Mouse (Mus musculus): Measurements from ENCODE around the gene Syt14. TPM values are rescaled to one million over a fixed set of nuclear protein-coding genes. Genes with fewer than 3 reads are reported as not detected.

Syt14 gene
- polyA plus RNA-seq, 2 experiments, result 4.7 to 4.8 TPM

DNA sequence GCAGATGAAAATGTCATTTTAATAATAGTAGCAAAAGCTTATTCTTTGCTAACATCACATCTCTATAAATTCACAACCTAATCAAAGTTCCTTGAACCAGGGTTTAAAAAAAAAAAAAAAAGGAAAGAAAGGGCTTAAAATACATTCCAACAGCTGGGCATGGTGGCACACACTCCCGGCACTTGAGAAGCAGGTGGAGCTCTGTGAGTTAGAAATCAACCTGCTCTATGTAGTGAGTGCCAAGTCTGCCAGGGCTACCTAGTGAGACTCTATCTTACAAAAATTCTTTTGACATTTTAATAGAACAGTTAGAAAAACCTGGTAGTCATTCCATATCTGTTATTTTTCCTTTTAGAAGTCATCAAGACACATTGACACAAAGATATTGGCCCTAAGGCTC is 31.0 kb downstream of the Syt14 start:
- no peak for DNase-seq (ENCODE audit: low read depth in 3 of 3, low spot score in 3 of 3)
- H3K9me3 ChIP-seq (ENCODE audit: control insufficient read depth, low read length), result no peaks in the 10 kb centered on the region
- no peak overlapping the region for H3K4me2 ChIP-seq (ENCODE audit: low read depth)
- H3K27me3 ChIP-seq (ENCODE audit: control insufficient read depth, insufficient read depth, low read length), result no peaks in the 10 kb centered on the region
- H3K36me3 ChIP-seq (replicated peaks; ENCODE audit: control insufficient read depth, insufficient read depth, low read depth), result no peaks in the 10 kb centered on the region; the same call in 1 of the 2 replicates
- H3K4me3 ChIP-seq (ENCODE audit: insufficient read depth in 1 of 2, low read depth in 2 of 2, low read length in 2 of 2), result no peak overlapping the region
- no peak overlapping the region for H3K9ac ChIP-seq (replicated peaks)
- peaks cover 52 to 55% of the 10 kb centered on the region in 2 experiments for H3K4me1 ChIP-seq (replicated peaks; ENCODE audit: control insufficient read depth in 2 of 2, insufficient read depth in 2 of 2, low read length in 1 of 2)
- no peak for ATAC-seq (ENCODE audit: insufficient read depth)
- TF ChIP-seq EP300 (IDR thresholded peaks at IDR 0.05; ENCODE audit: low read depth) (no peak), CTCF (IDR thresholded peaks at IDR 0.05; ENCODE audit: low read depth) (no peak)
- H3K27ac ChIP-seq, result peak overlapping the region; percentile 58; the same call in 1 of the 2 replicates
- 76% methylated on average over 1 of the region's 1 CpGs for WGBS (ENCODE audit: insufficient replicate concordance)

- H3K27me3 ChIP-seq (ENCODE audit: control insufficient read depth, insufficient read depth, low read length), result no peaks in the 10 kb centered on the region
- WGBS (ENCODE audit: insufficient replicate concordance), result 79% methylated on average over 2 of the region's 2 CpGs
- H3K9ac ChIP-seq (replicated peaks), result peak overlapping the region; percentile 13; the same call in 1 of the 2 replicates
- no peak overlapping the region for H3K4me3 ChIP-seq (ENCODE audit: insufficient read depth in 1 of 2, low read depth in 2 of 2, low read length in 2 of 2)
- no peak for TF ChIP-seq CTCF (IDR thresholded peaks at IDR 0.05; ENCODE audit: low read depth)
- TF ChIP-seq EP300 (IDR thresholded peaks at IDR 0.05; ENCODE audit: low read depth), result no peak
- DNase-seq (ENCODE audit: low read depth in 3 of 3, low spot score in 3 of 3) (no peak), ATAC-seq (ENCODE audit: insufficient read depth) (no peak)
- H3K36me3 ChIP-seq (replicated peaks; ENCODE audit: control insufficient read depth, insufficient read depth, low read depth), result no peaks in the 10 kb centered on the region; the same call in 1 of the 2 replicates
- H3K27ac ChIP-seq, result peak overlapping the region; percentile 58
- H3K4me1 ChIP-seq (replicated peaks; ENCODE audit: control insufficient read depth in 2 of 2, insufficient read depth in 2 of 2, low read length in 1 of 2), result peaks cover 49 to 50% of the 10 kb centered on the region in 2 experiments
- no peak overlapping the region for H3K4me2 ChIP-seq (ENCODE audit: low read depth)
- no peaks in the 10 kb centered on the region for H3K9me3 ChIP-seq (ENCODE audit: control insufficient read depth, low read length)
These were observed 31.6 kb downstream of the Syt14 start for GRCm38 (mm10) chr1:193003953-193004352.

- ATAC-seq (ENCODE audit: insufficient read depth), result no peak
- no peak for DNase-seq (ENCODE audit: low read depth in 3 of 3, low spot score in 3 of 3)
- H3K9me3 ChIP-seq (ENCODE audit: control insufficient read depth, low read length), result no peaks in the 10 kb centered on the region
- H3K36me3 ChIP-seq (replicated peaks; ENCODE audit: control insufficient read depth, insufficient read depth, low read depth), result no peaks in the 10 kb centered on the region; the same call in 1 of the 2 replicates
- TF ChIP-seq CTCF (IDR thresholded peaks at IDR 0.05; ENCODE audit: low read depth), result no peak
- no peak for TF ChIP-seq EP300 (IDR thresholded peaks at IDR 0.05; ENCODE audit: low read depth)
- H3K4me1 ChIP-seq (replicated peaks; ENCODE audit: control insufficient read depth in 2 of 2, insufficient read depth in 2 of 2, low read length in 1 of 2), result peaks cover 53 to 57% of the 10 kb centered on the region in 2 experiments
- H3K27ac ChIP-seq, result peak overlapping the region; percentile 98
- no peak overlapping the region for H3K4me3 ChIP-seq (ENCODE audit: insufficient read depth in 1 of 2, low read depth in 2 of 2, low read length in 2 of 2)
- 61% methylated on average over 4 of the region's 4 CpGs for WGBS (ENCODE audit: insufficient replicate concordance)
- peak overlapping the region; percentile 54 for H3K4me2 ChIP-seq (ENCODE audit: low read depth)
- no peaks in the 10 kb centered on the region for H3K27me3 ChIP-seq (ENCODE audit: control insufficient read depth, insufficient read depth, low read length)
- H3K9ac ChIP-seq (replicated peaks), result peak overlapping the region; percentile 49
These were observed 33.3 kb downstream of the Syt14 start for GRCm38 (mm10) chr1:193002307-193002706.

DNA sequence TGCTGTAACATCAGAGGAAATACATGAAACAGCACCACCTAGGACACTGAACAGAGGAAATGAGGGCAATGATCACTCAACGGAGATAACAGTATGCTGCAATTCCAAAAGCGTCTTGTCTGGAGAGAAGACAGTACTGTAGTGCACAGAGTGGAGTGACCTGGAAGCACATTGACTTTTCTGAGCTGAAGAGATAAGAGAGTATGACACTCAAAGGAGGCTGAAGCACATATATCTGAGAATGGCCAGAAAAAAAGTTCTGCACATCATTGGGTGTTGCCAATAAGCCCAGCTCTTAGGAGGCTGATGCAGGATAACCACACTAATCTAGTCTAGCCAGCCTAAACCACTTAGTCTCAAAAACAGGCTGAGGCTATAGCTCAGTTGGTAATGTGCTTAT is 34.0 kb downstream of the Syt14 start:
- Histone ChIP-seq H3K4me2 (ENCODE audit: low read depth) (peak overlapping the region; percentile 64), H3K4me1 (replicated peaks; ENCODE audit: control insufficient read depth in 2 of 2, insufficient read depth in 2 of 2, low read length in 1 of 2) (peaks cover 51 to 55% of the 10 kb centered on the region in 2 experiments), H3K4me3 (ENCODE audit: insufficient read depth in 1 of 2, low read depth in 2 of 2, low read length in 2 of 2) (peak overlapping the region in 1 of 2 experiments; percentile 22; a peak in 1 of 4 replicates), H3K27ac (peak overlapping the region; percentile 98), H3K27me3 (ENCODE audit: control insufficient read depth, insufficient read depth, low read length) (no peaks in the 10 kb centered on the region), H3K36me3 (replicated peaks; ENCODE audit: control insufficient read depth, insufficient read depth, low read depth) (no peaks in the 10 kb centered on the region; the same call in 1 of the 2 replicates), H3K9ac (replicated peaks) (peak overlapping the region; percentile 59), H3K9me3 (ENCODE audit: control insufficient read depth, low read length) (no peaks in the 10 kb centered on the region)
- DNase-seq (ENCODE audit: low read depth in 3 of 3, low spot score in 3 of 3), result peak; percentile 92 to 95 (median 94)
- 9% methylated on average over 2 of the region's 2 CpGs for WGBS (ENCODE audit: insufficient replicate concordance)
- TF ChIP-seq CTCF (IDR thresholded peaks at IDR 0.05; ENCODE audit: low read depth), result peak; percentile 28; the same call in 1 of the 2 replicates
- TF ChIP-seq EP300 (IDR thresholded peaks at IDR 0.05; ENCODE audit: low read depth), result peak; percentile 96
- peak; percentile 97 for ATAC-seq (ENCODE audit: insufficient read depth)

GRCm38 (mm10) chr1:193000908-193001307 is 34.7 kb downstream of the Syt14 start:
- DNase-seq (ENCODE audit: low read depth in 3 of 3, low spot score in 3 of 3) (peak in 1 of 3 experiments; percentile 51), ATAC-seq (ENCODE audit: insufficient read depth) (no peak; the same call in 1 of the 2 replicates)
- peak overlapping the region; percentile 59 for H3K9ac ChIP-seq (replicated peaks)
- no peaks in the 10 kb centered on the region for H3K27me3 ChIP-seq (ENCODE audit: control insufficient read depth, insufficient read depth, low read length)
- no peak overlapping the region for H3K4me3 ChIP-seq (ENCODE audit: insufficient read depth in 1 of 2, low read depth in 2 of 2, low read length in 2 of 2)
- peaks cover 46 to 51% of the 10 kb centered on the region in 2 experiments for H3K4me1 ChIP-seq (replicated peaks; ENCODE audit: control insufficient read depth in 2 of 2, insufficient read depth in 2 of 2, low read length in 1 of 2)
- peak overlapping the region; percentile 98 for H3K27ac ChIP-seq
- no peaks in the 10 kb centered on the region for H3K9me3 ChIP-seq (ENCODE audit: control insufficient read depth, low read length)
- TF ChIP-seq EP300 (IDR thresholded peaks at IDR 0.05; ENCODE audit: low read depth) (no peak), CTCF (IDR thresholded peaks at IDR 0.05; ENCODE audit: low read depth) (peak; percentile 69)
- no peaks in the 10 kb centered on the region for H3K36me3 ChIP-seq (replicated peaks; ENCODE audit: control insufficient read depth, insufficient read depth, low read depth)
- peak overlapping the region; percentile 64 for H3K4me2 ChIP-seq (ENCODE audit: low read depth)
